Mouse (Mus musculus): ENCODE results near the gene Slfnl1.

DNA sequence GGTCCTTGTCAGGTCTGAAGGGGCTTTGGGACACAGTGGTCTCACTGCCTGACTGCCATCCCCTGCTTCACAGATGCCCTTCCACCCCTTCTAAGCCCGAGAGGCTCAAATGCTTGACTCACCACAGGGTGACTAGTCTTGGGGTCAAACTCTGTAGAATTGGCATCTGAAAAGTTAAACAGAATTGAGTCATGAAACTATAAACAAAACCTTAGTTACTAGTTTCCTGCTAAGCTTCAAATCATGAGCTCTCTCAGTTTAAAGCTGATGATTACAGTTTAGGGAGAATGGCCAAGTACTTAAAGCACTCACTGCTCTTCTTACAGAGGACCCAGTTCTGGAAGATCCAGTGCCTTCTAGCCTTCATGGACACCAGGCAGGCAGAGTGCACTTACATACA, 12.9 kb downstream of the Slfnl1 start:
- TF ChIP-seq CTCF (conservative IDR thresholded peaks at IDR 0.05 in 1 of 2, IDR thresholded peaks at IDR 0.05 in 1 of 2; ENCODE audit: low read depth in 2 of 2, low read length in 2 of 2) (no peak), TCF12 (IDR thresholded peaks at IDR 0.05; ENCODE audit: low read depth, low read length) (no peak), POLR2AphosphoS2 (IDR thresholded peaks at IDR 0.05; ENCODE audit: low read depth, low read length) (no peak), E2F4 (IDR thresholded peaks at IDR 0.05; ENCODE audit: insufficient replicate concordance, low read depth, low read length) (no peak), CHD2 (IDR thresholded peaks at IDR 0.05; ENCODE audit: low read length) (no peak), HCFC1 (IDR thresholded peaks at IDR 0.05; ENCODE audit: low read depth, low read length) (no peak), POLR2A (IDR thresholded peaks at IDR 0.05; ENCODE audit: low read depth, low read length) (no peak), MXI1 (IDR thresholded peaks at IDR 0.05; ENCODE audit: low read depth, low read length) (no peak), USF1 (IDR thresholded peaks at IDR 0.05; ENCODE audit: low read depth, low read length) (no peak), ZMIZ1 (IDR thresholded peaks at IDR 0.05; ENCODE audit: low read depth, low read length) (no peak)
